Mouse (Mus musculus) left cerebral cortex, adult 8-10 months (tissue): ENCODE measurements at regions not wholly inside any gene's neighbourhood (a gene's known extent, or its start where the extent isn't known, plus 50 kb on each side); places are given as distances from the start of the nearest gene placed in this dataset.

ENCODE experiments used
- DNase-seq, 2 experiments: peaks; one replicate each; pipeline ENCODE4 v3.0.0; 2022; ENCODE audit warnings: low spot score in 2 of 2

DNA sequence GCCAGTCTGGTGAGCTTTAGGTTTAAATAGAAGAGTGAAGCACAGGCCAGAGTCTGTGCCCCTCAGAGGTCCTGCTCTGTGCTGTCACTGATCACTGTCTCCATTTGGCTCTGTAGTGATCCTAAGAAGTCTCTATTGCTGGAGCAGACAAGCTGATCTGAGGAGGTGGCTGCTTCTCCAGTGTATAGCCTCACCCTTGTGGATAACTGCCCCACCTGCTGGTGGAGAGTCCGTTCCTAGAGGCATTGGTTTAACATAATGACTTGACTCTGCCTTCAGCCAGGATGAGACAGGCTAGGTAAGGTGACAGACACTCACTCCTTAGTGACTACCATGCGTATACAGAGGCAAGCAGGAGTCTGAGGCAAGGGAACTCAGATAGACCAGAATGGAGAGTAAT lies 136.5 kb upstream of the Foxn2 start:
- DNase-seq, result no peak

DNA sequence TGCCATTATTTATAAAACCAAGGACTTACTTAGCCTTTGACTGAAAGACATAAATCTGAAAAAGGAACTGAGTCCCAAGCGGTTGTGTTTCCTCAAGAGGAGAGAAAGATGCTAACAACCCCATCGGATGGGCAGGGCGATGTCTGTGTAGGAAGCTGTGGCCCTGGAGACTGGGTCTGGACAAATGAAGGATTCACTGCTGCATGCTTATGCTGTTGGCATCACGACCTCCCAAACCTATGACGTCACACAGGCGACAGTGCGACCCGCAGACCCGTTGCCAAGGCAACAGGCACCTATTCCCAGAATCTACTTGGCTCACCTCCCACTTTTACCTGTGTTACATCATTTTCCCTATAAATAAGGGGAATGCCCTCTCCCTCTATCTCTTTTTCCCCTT lies 135.3 kb upstream of the Foxn2 start:
- DNase-seq, result no peak

DNA sequence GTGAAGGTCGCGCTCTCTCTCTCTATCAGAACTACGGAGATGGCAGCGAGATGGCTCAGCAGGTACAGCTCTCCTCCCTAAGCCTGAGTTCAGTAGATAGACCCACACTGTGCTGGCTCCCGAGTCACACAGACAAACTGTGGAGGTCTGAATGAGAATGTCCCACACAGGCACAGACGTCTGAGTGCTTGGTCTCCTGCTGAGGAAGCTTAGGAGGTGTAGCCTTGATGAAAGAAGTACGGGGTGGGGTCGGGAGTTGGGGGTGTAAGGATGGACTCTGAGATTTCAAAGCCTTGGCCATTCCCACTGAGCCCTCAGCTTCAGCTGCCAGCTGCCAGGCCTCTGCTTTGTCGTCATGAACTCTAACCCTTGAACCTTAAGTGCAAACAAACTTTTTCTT lies 134.2 kb upstream of the Foxn2 start:
- no peak for DNase-seq

DNA sequence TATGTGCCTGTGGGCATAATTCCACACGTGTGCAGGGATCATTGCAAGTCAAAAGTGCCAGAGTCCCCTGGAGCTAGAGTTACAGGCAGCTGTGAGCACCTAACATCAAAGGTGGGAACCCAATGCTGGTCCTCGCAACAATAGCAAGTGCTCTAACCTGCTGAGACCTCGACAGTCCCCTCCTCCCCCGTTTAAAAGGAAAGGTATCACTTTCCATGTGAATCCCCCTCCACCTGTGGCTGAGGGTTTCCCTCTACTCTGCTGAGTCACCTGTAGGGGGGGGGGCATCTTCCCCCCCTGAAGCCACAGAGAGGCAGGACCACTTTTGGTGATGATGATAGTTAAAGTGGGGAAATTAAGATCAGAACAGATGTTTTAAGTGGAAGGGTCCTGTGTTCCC lies 133.4 kb upstream of the Foxn2 start:
- no peak for DNase-seq

DNA sequence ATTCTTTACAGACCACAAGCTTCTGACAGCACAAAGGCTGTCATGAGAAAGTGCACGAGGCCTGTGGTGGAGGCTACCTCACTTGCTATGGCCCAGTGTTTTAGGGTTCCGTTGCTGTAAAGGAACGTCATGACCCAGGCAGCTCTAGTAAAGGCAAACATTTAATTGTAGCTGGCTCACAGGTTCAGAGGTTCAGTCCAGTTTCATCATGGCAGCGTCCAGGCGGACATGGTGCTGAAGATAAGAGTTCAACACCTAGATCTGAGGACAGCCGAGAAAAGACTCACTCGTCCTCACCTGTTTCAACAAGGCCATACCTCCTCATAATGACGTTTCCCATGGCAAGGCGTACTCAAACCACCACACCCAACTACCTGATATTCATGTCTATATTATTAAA lies 132.7 kb upstream of the Foxn2 start:
- DNase-seq, result no peak

DNA sequence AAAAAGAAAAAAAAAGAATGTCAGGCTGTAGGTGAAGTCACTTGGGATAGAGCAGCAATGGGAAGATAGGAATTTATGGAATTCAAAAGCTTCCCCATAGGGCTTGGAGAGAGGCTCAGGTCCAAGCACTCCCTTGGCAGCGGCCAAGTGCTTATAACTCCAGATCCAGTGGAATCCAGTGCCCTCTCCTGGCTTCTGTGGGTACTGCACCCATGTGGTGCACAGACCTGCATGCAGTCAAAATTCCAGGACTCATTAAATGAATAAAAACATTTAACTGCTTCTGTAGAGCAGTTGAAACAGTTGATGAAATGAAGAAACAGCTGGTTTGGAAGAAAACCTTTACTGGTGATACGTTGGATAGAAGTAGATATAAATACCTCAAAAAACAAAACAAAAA lies 127.6 kb upstream of the Foxn2 start:
- no peak for DNase-seq

DNA sequence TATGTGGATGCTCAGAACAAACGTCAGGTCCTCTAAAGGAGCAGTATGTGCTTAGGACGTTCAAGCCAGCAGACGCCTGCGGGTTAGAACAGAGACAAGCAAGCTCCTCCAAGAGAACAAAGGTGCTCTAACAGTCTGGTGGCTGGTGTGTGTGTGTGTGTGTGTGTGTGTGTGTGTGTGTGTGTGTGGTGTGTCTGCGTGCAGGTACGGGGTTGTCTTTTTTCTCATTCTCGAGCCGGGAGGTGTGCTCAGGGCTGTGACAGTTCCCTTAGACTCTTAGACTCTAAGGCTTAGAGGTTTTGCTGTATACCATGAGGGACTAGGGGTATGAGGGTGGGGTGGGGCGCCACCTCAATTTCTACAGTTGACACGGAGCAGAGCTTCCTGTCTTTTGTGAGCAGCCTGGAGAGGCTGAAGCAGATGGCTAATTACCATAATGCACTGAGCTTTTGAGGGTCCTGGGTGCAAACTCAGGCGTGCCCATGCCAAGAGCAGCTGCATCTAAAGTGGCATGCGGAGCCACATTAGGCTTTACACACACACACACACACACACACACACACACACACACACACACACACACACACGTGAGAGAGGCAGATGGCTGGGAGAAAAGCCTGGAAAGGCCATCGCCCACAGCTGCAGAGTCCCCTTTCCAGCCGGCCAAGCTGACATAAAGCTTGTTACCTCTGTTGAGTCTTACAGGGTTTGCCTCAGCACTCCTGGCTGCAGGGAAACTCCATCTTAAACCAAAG lies 124.1 kb upstream of the Foxn2 start:
- peak in 1 of 2 experiments; percentile 20 for DNase-seq

DNA sequence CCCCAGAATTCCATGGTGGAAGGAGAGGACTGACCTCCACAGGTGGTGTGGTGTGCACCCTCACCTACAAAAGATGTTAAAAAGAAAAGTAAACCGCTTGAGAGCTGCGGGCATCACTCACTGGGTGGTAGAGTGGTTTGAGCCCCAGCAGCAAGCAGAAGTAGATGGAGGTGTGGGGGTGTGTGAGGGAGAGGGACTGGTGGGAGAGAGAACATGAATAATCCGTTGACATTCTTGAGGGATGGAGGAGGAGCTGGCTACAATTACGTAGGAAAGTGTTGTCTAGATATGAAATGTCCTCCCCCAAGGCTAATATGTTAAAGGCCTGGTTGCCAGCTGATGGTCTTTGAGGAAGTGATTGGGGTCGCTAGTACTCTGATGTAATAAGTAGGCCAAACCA lies 123.2 kb upstream of the Foxn2 start:
- DNase-seq, result no peak

DNA sequence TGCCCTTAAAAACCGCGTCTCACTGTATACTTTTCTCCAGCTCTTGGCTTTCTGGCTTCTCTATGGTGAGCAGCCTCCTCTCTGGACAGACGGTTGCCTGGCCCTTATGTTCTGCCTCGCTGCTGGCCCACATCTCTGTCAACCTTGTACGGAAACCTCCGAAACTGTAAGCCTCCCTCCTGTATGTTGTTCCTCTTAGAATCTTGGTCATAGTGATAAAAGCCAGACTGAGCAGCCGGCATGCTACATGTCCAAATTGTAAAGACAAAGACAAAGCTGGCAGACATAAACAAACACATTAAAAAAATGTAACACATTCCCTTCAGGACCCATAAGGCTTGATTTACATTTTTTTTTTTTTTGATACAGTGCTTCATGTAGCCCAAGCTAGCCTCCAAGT lies 122.7 kb upstream of the Foxn2 start:
- no peak for DNase-seq

DNA sequence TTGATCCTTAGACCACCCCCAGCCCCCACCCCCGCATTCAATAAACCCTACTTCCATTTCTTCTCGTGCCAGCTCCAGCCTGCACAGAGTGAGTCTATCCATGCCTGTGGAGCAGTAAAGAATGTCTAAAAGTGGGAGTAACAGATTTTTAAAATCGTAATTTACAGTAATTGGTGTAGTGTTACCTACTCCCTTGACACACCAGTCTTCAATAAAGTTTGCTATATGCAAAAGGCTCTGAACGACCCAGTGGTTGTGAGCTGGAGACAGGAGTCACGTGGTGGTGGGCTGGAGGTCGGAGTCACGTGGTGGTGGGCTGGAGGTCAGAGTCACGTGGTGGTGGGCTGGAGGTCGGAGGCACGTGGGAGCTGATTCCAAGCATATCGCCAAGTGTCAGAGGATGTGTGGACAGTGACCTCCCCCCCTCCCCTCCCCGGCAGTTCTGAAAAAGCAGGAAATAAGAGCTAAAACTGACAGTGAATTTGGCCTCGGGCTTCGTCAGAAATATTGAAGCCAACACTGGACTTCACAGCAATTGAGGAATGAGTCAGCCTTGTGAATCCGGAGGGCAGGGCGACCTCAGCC lies 122.2 kb upstream of the Foxn2 start:
- DNase-seq, result no peak

DNA sequence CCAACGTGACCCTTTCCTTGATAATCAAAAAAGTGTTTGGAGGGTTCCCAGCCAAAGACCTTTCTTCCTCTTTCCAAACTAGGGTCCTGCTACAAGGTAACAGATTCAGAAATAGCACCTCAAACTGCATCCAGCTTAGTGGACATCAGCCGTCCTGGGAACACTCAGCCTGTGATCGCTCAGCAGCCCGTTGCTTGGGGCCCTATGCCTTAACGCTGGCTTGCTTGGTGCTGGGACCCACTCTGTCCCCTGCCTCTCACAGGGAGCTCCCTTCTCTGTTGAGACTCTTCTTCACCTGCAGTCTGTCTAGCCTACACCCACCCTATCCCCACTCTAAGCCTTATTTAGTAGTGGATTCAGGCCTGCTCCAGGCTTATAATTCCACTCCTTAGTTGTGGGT lies 121.6 kb upstream of the Foxn2 start:
- no peak for DNase-seq

DNA sequence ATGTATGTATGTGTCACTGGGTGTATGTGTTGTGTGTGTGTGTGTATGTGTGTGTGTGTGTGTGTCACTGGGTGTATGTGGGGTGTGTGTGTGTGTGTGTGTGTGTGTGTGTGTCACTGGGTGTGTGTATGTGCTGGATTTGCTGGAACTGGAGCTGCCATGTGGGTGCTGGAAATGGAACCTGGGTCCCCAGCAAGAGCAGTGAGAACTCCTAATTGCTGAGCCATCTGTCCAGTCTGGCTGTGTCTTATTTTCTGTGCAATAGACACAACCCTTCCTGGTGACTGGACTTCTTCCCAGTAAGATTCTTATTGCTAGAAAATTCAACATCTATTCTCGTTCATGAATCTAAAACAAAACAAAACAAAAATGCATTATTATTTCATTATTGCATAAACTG lies 119.8 kb upstream of the Foxn2 start:
- no peak for DNase-seq

DNA sequence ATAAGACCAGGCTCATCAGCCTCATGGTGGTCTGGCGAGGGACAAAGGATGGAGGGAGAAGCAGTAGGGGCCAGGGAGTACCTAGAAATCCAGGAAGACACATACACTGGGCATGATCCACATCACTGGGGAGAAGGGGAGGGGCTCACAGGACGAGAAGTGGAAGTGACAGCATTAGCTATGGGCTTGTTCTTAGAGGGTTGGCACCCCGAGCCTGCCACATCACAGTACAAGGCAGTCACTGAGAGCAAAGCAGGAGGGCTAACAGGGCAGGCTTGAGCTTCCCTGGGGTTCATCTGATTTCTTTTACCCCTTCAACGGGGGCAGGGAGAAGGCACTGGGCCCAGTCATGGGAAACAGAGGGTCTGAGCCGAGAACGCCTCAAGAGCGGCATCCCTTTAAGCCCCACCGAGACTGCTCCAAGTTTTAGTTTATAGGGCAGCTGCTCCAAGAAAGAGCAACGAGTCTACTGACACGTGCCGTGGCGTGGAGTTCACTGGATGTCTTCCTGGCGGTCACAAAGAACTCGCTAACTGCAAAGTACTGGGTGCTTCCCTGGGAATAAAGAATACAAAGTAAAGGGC lies 115.1 kb upstream of the Foxn2 start:
- DNase-seq, result no peak

DNA sequence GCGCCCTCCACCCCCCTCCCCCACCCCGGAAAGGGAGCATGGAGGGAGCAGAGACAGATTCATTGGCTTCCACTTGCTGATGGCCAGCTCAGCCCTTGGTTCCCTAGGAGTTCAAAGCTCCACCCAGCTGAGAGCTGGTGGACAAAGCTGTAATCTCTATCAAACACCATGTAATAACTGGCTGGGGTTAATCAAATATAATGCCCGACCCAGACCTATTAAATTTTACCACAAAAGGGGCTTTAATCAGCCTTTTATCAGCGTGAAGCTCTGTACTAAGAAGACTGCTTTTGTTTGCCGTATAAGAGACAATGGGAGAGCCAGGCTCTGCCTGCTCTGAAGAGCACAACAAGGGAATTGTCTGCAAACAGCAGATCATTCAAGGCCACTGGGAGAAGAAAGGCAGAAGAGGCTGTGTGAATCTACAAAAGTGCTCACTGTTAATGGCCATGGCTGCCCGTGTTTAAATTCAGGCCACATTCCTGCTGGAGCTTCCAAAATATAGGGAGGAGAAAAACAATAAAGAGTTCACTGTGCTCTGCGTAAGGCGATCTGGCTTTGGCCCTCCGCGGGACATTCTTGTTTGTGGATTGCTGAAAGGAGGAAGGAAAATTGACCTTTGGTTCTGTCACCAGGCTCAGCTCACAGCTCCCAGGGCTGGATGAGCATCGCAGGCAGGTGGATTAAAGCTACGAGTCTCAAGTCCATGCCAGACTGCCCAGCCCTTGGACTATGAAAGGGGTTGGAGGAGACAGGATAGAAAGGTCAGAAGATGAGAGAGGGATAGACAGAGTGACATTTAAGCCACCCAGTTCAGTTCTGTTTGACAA lies 114.4 kb upstream of the Foxn2 start:
- peak in 1 of 2 experiments; percentile 53 for DNase-seq

DNA sequence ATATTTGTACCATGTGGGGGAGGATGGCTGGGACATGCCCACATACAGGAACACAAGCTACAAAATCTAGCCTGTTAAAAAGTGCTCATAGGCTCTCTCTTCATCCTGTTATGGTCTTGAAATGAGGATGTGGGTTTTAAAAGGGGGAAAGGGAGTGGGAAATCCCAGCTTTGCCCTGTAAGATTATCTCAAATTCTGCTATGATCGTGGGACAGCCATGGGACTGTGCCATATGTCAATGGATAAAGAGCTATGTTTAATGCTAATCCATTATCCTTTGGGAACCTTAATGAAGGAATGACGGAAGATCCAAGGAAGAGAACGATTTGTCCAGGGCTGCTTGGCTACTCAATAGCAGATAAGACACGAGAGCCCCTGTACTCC lies 113.8 kb upstream of the Foxn2 start:
- no peak for DNase-seq

DNA sequence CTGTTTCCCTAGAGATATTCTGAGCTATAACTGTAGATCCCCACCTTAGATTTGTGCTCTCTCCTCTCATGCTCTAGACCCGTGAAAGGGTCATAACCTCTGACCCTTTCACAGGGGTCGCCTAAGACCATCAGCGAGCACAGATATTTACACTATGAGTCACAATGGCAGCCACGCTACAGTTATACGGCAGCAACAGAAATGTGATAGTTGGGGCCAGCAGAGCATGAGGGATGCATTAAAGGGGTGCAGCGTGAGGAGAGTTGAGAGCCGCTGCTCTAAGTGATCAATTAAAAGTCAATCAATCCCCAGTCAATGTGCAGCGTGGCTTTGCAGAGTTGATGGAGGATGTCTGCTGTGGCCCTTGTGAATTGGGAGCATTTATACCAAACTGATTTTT lies 112.7 kb upstream of the Foxn2 start:
- no peak for DNase-seq

DNA sequence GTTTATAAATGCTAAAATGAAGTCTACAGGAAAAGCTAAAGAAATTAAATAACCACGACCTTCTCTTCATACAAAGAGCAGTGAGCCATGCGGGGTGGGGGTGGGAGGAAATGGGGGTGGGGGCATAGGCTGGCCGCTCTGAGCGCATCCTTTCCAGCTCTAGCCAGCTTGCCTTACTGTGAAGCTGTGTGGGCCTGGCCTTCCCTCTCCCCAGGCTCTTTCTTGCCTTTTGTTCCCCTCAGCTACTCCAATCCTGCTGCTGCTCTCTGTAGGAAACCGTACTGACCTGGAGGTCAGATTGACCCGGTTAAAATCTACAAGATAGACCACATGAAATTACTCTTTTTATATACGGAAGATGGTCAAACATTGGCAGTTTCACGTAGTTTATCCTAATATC lies 111.7 kb upstream of the Foxn2 start:
- DNase-seq, result no peak

DNA sequence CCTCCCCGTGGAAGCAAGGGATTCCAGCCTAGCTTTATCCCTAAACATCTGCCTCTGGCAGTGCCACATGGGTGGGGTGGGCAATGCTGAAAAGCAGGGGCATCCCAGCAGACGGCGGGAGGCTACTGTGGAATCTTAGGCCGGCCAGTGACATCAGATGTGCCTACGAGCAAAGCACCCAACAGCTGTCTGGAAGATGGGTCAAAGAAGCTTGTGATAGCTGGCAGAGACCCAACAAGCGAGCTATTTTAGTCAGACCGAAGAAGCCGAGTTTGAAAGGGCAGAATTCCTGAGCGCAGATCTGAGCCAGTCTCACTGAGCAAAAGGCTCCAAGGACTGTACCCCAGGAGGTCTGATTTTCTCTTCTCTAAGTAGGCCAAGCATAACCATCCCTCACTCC lies 110.8 kb upstream of the Foxn2 start:
- DNase-seq, result peak in 1 of 2 experiments; percentile 32

DNA sequence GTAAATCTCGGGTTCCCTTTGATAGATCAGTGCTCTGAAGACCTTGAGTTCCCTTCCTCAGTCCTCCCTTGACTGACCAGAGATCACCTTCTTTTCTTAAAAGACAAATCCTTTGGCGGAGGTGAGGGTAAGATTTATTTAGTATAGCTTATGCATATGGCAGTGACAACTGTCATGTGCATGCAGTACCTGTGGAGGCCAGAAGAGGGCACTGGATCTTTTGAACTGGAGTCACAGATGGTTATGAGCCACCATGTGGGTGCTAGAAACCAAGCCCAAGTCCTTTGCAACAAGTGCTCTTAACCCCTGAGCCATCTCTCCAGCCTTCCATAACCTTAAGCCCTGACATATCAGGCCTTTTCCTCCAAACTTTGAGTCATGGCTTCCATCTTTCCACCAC lies 110.4 kb upstream of the Foxn2 start:
- no peak for DNase-seq

DNA sequence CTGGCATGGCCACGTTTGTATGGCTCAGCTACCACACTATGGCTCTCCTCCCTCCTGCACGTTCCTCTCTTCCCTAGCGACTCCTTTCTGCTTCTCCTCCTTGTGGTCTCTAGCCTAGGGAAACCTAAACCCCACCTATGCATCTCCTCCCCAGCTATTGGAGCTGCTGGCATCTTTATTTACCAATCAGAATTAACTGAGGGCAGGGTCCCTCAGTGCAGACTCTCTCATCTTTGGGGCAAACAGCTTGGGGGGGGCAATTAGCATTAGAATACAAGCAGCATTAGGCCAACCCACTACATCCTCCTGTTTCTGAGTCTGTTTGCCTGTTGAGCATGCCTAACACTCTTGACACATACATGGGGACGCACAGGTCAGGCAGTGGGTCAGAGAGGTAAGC lies 106.7 kb upstream of the Foxn2 start:
- DNase-seq, result no peak

DNA sequence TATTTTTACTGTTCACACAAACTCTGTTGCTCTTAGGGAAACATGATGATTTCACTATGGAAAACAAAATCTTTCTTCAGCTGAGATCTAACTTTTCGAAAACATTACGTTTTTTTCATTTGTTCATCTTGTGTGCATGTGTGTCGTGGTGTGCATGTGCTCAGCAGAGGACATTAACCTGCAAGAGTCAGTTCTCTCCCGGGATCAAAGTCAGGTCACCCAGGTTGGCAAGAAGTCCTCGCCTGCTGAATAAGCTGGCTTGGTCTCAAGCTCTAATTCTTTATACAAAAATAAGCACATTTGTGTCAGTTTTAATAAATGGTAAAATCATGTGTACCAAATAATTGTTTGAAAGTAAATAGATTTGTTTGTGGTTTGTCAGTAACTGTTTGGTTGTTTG lies 105.2 kb upstream of the Foxn2 start:
- no peak for DNase-seq

DNA sequence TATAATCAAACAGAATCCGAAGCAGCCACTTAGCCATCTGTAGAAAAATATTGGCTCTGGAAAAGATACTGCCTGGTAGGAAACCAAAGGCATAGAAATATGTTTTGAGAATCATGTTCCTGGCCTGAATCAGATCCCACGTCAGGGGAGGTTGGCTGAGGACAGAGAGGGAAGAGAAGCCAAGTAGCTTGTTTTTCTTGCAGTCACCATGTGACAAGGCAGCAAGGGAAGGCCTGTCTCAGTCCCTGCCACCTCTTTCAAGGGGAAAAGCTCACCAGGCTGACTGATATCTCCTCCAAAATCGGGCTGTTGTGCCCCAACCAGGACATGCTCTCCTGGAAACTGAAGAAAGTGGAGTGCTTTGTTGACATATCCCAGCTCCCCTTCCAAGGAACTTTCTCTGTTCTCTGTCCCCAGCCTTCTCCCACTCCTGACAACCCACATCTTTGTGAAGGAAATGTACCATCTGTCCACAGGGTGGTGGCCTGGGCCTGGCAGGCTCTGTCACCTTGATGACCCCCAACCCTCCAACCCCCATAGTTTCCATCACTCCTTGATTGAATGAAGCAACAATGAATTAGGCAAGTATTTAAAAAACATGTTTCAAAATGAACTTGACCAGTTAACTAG lies 104.3 kb upstream of the Foxn2 start:
- DNase-seq, result no peak
